Comparison of ENCODE assay signal across 17 mouse cellular contexts in genomic region chr2:101711608-101712007, GRCm38 (mm10).
"Had no signal": no experiment of that assay in that cellular context is flagged by ENCODE, and none has a peak within 500 bp of the region (broad histone marks: within the 10 kb centered on the region; RNA-seq: fewer than 3 reads in every experiment).

No protein-coding gene starts in this region.

- H3K27ac ChIP-seq: left cerebral cortex, adult 2 months; limb, embryonic 12.5 days; liver, embryonic 13.5 days; midbrain, embryonic 12.5 days; midbrain, embryonic 15.5 days; neural tube, embryonic 13.5 days had no signal

- DNase-seq: kidney, adult 18-20 months; kidney, adult 9 months; kidney, postnatal 36 days; layer of hippocampus, postnatal 36 days; liver, embryonic 13.5 days; lung, adult 2 months; lung, postnatal 14 days; lung, postnatal 4 days; thymus, adult 18-20 months; thymus, postnatal 36 days had no signal

- H3K36me3 ChIP-seq: liver, embryonic 13.5 days; midbrain, embryonic 15.5 days; neural tube, embryonic 13.5 days had no signal

- H3K4me2 ChIP-seq: limb, embryonic 12.5 days; liver, embryonic 13.5 days; midbrain, embryonic 12.5 days; midbrain, embryonic 15.5 days; neural tube, embryonic 13.5 days had no signal

- H3K27me3 ChIP-seq: limb, embryonic 12.5 days; midbrain, embryonic 15.5 days; neural tube, embryonic 13.5 days had no signal

- H3K4me3 ChIP-seq: left cerebral cortex, adult 2 months; limb, embryonic 12.5 days; liver, embryonic 13.5 days; midbrain, embryonic 12.5 days; midbrain, embryonic 15.5 days; myocyte; neural tube, embryonic 13.5 days had no signal

- ATAC-seq: inflammation-experienced regulatory T-cells, adult 6 months; midbrain, embryonic 15.5 days had no signal

- H3K4me1 ChIP-seq: liver, embryonic 13.5 days; neural tube, embryonic 13.5 days had no signal

- H3K9ac ChIP-seq: limb, embryonic 12.5 days; liver, embryonic 13.5 days; midbrain, embryonic 12.5 days; midbrain, embryonic 15.5 days; neural tube, embryonic 13.5 days had no signal

- H3K9me3 ChIP-seq: limb, embryonic 12.5 days; liver, embryonic 13.5 days; midbrain, embryonic 12.5 days; midbrain, embryonic 15.5 days; neural tube, embryonic 13.5 days had no signal
